Mouse (Mus musculus) adrenal gland, postnatal 25 days (tissue): Measurements from ENCODE around the gene Ttc30a1. TPM values are rescaled to one million over a fixed set of nuclear protein-coding genes. Genes with fewer than 3 reads are reported as not detected.

Experiments used
- DNase-seq: peaks from one replicate; pipeline ENCODE4 v3.0.0; 2021; ENCODE audit warnings: mixed read lengths
- long read RNA-seq: library from polyadenylated mRNA; stranded (forward); transcript quantifications from one replicate; pipeline ENCODE4 v2.0.0, GENCODE M21; 2021
- total RNA-seq: library from RNA; stranded (reverse); gene quantifications from 2 replicates; pipeline ENCODE4 v1.2.3, GENCODE M21; 2021

The Ttc30a1 gene
- 4.0 and 4.3 TPM in 2 replicates for total RNA-seq
- long read RNA-seq, partial matches to known transcripts: 0 of 1 reads
- long read RNA-seq, other reads (novel, unspliced or antisense): 0 of 1 reads

DNA sequence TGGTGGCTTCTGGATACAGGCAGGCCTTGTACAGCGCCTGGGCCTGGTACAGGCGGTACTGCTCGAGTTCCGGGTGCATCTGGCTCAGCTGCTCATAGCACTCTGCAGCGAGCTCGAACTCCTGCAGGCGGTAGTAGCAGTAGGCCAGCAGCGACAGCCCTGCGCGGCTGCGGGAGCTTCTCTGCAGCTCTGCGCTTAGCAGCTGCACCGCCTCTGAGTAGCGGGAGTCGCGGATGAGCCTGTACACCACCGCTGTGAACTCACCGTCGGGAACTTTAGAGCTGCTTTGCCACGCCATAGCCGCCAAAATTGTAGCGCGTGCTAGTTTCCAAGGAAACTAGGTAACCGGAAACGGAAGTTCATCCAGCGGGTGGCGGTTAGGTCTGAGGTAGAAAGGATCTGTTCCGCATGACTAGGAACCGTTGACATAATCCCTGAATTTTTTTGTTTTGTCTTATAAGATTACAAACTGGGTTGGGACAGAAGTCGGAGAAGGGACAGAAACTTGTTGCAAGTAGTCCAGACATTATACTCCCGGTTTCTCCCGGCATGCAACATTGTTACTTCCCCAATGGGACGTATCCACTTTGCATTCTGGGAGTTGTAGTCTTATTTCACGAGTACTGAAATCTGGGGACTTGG lies at the start of gene Ttc30a1:
Gene Ttc30a1 (minus strand): TSS at position 528 of the 642 bp plus-strand sequence.
- peak; percentile 60 for DNase-seq

- DNase-seq: peak; percentile 35
These were observed 48.3 kb upstream of the Ttc30a1 start for GRCm38 (mm10) chr2:76030080-76030479.

- DNase-seq: peak; percentile 58
These were observed 47.5 kb upstream of the Ttc30a1 start for GRCm38 (mm10) chr2:76029081-76029901.

DNA sequence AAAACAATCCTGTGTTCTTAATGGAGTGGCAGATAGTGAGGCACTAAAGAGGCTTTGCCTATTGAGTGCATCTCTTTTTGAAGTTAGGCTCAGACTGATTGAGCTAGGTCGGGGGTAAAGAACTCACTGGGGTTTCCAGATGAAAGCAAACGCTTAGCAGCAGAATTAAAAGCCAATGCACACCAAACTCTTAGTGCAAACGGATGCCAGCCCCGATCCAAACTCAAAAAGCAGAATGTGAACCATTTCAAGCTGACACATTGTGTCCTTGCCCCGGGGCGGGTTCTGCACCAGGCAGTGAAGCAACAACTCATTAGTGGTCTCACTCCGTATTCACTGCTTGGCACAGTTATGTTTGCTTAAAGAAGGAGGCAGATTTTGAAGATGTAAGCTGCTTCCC lies 35.1 kb upstream of the Ttc30a1 start:
- no peak for DNase-seq

DNA sequence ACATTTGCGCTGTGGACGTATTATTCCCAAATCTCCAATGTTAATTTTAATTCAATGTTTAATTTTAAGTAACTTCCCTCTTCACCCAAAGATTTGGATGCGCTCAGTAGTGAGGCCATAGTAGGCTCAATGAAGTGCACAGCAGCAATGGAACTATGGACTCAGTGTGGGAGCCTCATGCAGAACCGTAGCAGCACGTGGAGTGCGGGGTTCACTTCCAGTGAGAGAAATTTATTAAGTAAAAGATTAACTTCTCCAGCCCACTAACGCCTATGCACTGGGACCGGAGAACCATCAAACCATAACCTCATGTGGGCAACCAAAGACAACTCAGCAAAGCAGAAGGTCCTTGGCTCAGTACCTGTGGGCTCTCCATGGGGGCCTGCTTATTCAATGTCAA lies 34.4 kb upstream of the Ttc30a1 start:
- no peak for DNase-seq

- DNase-seq: no peak
These were observed 33.7 kb upstream of the Ttc30a1 start for GRCm38 (mm10) chr2:76015460-76015859.

DNA sequence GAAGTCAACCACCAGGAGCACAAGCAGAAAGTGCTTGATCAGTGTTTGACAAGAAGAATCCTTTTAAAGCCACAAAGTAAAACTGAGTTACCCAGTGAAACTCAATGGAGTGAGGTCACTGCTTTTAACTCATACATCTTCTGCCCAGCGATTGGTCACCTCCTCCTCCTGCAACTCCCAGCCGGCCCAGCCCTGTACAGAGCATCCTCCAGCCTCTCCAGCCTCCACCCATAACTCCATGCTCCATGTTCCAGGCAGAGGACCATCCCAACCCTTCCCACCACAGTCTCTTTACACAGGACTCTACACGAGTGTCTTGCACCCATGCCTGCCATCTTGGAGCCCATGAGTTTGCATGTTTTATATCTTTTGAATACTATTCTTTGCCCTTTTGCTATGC lies 32.9 kb upstream of the Ttc30a1 start:
- DNase-seq: no peak

DNA sequence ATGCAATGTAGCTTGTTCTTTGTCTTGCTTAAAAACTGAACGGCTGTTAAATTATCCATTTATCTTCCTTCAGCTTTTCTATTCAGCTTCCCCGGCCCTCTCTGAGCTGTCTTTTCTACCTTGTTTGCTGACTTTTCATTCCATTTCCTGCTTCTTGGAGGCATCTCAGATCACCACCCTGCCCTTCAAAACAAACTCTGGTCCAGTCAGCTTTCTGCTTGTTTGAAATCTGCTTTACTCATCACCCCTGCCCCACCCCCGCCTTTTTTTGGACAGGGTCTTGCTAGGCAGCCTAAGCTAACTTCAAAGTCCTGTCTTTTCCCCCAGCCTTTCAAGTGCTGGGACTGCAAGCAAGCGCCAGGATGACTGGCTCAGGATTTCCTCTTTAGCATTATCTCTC lies 24.4 kb upstream of the Ttc30a1 start:
- DNase-seq: no peak

- no peak for DNase-seq
These were observed 21.1 kb upstream of the Ttc30a1 start for GRCm38 (mm10) chr2:76002899-76003298.

GRCm38 (mm10) chr2:76001392-76001791 lies 19.6 kb upstream of the Ttc30a1 start:
- peak; percentile 81 for DNase-seq

GRCm38 (mm10) chr2:75999636-76000035 lies 17.9 kb upstream of the Ttc30a1 start:
- no peak for DNase-seq

DNA sequence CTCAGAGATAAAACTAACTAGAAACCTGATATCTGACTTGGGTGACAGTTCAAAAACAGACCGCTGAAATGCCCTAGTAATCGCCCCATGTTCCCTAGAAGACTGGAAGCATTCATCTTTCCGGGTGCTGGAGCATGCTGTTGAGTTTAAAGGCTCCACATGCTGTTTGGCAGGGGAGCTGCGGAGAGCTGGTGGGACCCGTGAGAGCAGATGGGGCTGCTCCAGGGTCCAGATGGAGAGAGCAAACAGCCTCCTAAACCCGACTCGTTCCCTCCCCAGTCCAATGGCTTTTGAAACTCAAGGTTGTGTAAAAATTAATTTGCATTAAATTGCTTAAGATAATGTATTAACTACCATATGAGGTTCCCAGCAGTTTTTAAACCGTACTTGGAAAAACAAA lies 16.9 kb upstream of the Ttc30a1 start:
- DNase-seq: no peak

- peak; percentile 21 for DNase-seq
These were observed 16.0 kb upstream of the Ttc30a1 start for GRCm38 (mm10) chr2:75997726-75998125.

- no peak for DNase-seq
These were observed 13.1 kb upstream of the Ttc30a1 start for GRCm38 (mm10) chr2:75994841-75995240.

DNA sequence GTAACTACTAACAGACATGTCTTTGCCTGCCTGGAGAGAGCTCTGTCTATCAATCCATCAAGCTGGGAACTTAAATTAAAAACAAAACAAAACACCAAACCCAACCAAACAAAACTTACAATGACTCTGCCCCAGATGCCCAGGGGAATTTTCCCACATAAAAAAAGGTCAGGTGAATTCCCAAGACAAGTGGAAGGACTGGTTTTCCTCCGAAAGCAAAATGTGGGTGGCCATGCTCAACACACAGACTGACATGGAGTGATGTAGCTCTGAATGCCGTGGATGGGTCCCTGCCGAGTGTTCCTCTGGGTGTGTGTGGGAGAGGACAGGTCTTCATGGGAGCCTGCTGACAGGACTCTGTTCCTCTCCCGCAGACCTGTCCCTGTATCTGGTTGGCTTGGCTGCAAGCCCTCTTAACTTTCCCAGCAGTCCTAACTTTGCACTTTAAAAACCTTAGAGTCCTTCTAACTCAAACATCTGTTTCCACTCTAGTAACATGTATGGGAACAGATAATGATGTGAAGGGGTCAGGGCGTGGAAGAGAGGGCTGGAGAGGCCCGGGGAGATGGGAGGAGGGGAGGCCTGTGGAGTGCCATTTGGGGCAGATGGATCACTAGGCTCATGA lies 9.9 kb upstream of the Ttc30a1 start:
- no peak for DNase-seq

GRCm38 (mm10) chr2:75990885-75991539 lies 9.2 kb upstream of the Ttc30a1 start:
- DNase-seq: peak; percentile 83

DNA sequence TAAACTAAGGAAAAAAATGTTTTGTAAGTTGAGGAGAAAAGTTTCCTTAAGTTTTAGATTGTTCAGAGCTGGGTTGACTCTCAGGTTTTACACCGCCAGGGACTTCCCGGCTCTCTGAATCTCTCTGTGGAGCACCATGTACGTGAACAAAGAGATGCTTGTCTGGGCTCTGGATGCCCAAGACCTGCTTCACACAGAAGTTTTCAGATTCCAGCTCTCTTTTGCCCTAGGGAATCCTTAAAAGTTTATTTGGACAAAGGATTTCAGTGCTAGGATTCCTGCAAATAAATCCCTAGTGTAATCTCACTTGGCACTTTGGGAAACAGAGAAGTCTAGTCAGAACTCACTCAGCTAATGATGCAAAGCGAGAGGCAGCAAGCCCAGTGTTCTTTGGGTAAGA lies 7.9 kb upstream of the Ttc30a1 start:
- DNase-seq: no peak

- no peak for DNase-seq
These were observed 7.1 kb upstream of the Ttc30a1 start for GRCm38 (mm10) chr2:75988779-75989363.

GRCm38 (mm10) chr2:75988378-75988777 lies 6.6 kb upstream of the Ttc30a1 start:
- DNase-seq: no peak

GRCm38 (mm10) chr2:75987739-75988138 lies 6.0 kb upstream of the Ttc30a1 start:
- DNase-seq: no peak

GRCm38 (mm10) chr2:75985124-75985523 lies 3.4 kb upstream of the Ttc30a1 start:
- DNase-seq: no peak

- no peak for DNase-seq
These were observed 2.1 kb upstream of the Ttc30a1 start for GRCm38 (mm10) chr2:75983847-75984246.
